Mouse (Mus musculus) bone marrow macrophage, adult 2 months (primary cell): ENCODE measurements at regions not wholly inside any gene's neighbourhood (a gene's known extent, or its start where the extent isn't known, plus 50 kb on each side); places are given as distances from the start of the nearest gene placed in this dataset.

Source experiments
- CTCF ChIP-seq: IDR thresholded peaks from 2 replicates; pipeline ENCODE4 v1.5.1; 2012; ENCODE audit warnings: low read depth, mild to moderate bottlenecking, low read length, moderate library complexity
- POLR2A ChIP-seq: IDR thresholded peaks from 2 replicates; pipeline ENCODE4 v1.6.1; 2012; ENCODE audit warnings: mild to moderate bottlenecking, low read depth, low read length, borderline replicate concordance

GRCm38 (mm10) chr14:14620316-14620715, 81.8 kb upstream of the Slc4a7 start:
- TF ChIP-seq CTCF (no peak), POLR2A (no peak)
